Mouse (Mus musculus) liver, adult 2 months (tissue): ENCODE data around the gene Cntd1.

Experiments
- CTCF ChIP-seq: fragments of 200-500 bp; IDR thresholded peaks from 2 replicates; pipeline ENCODE4 v1.5.1; 2011; ENCODE audit warnings: low read depth, low read length, control low read depth
- POLR2A ChIP-seq: fragments of 200-500 bp; IDR thresholded peaks from 2 replicates; pipeline ENCODE4 v1.6.1; 2011; ENCODE audit warnings: low read length, control low read depth; ENCODE audit not compliant: insufficient read depth; ENCODE audit errors: extremely low read depth

- TF ChIP-seq CTCF (peak; percentile 25; the same call in 1 of the 2 replicates), POLR2A (no peak)
These were observed 22.1 kb downstream of the Cntd1 start for GRCm38 (mm10) chr11:101300881-101301280.
